Mouse (Mus musculus) heart, adult 11 months (tissue): Measurements from ENCODE around the gene Mob3b.

Experiments
- DNase-seq: peaks from one replicate; pipeline ENCODE4 v3.0.0; 2022

The Mob3b gene

GRCm38 (mm10) chr4:35003550-35004326, 153.5 kb downstream of the Mob3b start:
- DNase-seq = peak; percentile 57

- DNase-seq = no peak
Observed at GRCm38 (mm10) chr4:34996616-34997015, 160.7 kb downstream of the Mob3b start.

- no peak for DNase-seq
Observed at GRCm38 (mm10) chr4:34993639-34993975, 163.7 kb downstream of the Mob3b start.

GRCm38 (mm10) chr4:34992866-34993638, 164.2 kb downstream of the Mob3b start:
- no peak for DNase-seq

- DNase-seq = no peak
Observed at GRCm38 (mm10) chr4:34991891-34992865, 165.1 kb downstream of the Mob3b start.

- peak; percentile 87 for DNase-seq
Observed at GRCm38 (mm10) chr4:34991116-34991515, 166.2 kb downstream of the Mob3b start.

GRCm38 (mm10) chr4:34990659-34991058, 166.6 kb downstream of the Mob3b start:
- DNase-seq = no peak

- no peak for DNase-seq
Observed at GRCm38 (mm10) chr4:34987568-34987967, 169.7 kb downstream of the Mob3b start.

- no peak for DNase-seq
Observed at GRCm38 (mm10) chr4:34987109-34987508, 170.2 kb downstream of the Mob3b start.

- DNase-seq = no peak
Observed at GRCm38 (mm10) chr4:34986647-34987046, 170.6 kb downstream of the Mob3b start.

- no peak for DNase-seq
Observed at GRCm38 (mm10) chr4:34984377-34984776, 172.9 kb downstream of the Mob3b start.

- DNase-seq = no peak
Observed at GRCm38 (mm10) chr4:34983511-34983910, 173.8 kb downstream of the Mob3b start.

- peak; percentile 82 for DNase-seq
Observed at GRCm38 (mm10) chr4:34981301-34982172, 175.7 kb downstream of the Mob3b start.

- peak; percentile 76 for DNase-seq
Observed at GRCm38 (mm10) chr4:34980461-34981039, 176.7 kb downstream of the Mob3b start.

- no peak for DNase-seq
Observed at GRCm38 (mm10) chr4:34976916-34977702, 180.2 kb downstream of the Mob3b start.

GRCm38 (mm10) chr4:34976331-34976778, 180.9 kb downstream of the Mob3b start:
- peak; percentile 92 for DNase-seq

- DNase-seq = no peak
Observed at GRCm38 (mm10) chr4:34974795-34975194, 182.5 kb downstream of the Mob3b start.

GRCm38 (mm10) chr4:34967541-34967940, 189.7 kb downstream of the Mob3b start:
- peak; percentile 63 for DNase-seq

GRCm38 (mm10) chr4:34966336-34966957, 190.8 kb downstream of the Mob3b start:
- DNase-seq = peak; percentile 87

GRCm38 (mm10) chr4:34964906-34965305, 192.4 kb downstream of the Mob3b start:
- DNase-seq = peak; percentile 69
